Mouse (Mus musculus) myocyte (in vitro differentiated cells): ENCODE results near the gene Ube4b.

Source experiments
- CEBPB ChIP-seq: IDR thresholded peaks from 2 replicates; pipeline ENCODE4 v1.6.1; 2011; ENCODE audit warnings: mild to moderate bottlenecking, moderate library complexity; ENCODE audit not compliant: poor library complexity, insufficient read depth, severe bottlenecking
- E2F4 ChIP-seq: IDR thresholded peaks from one replicate; pipeline ENCODE4 v1.6.1; 2011; ENCODE audit warnings: mild to moderate bottlenecking, control low read depth, moderate library complexity; ENCODE audit not compliant: insufficient read depth
- MAX ChIP-seq: IDR thresholded peaks from one replicate; pipeline ENCODE4 v1.6.1; 2011; ENCODE audit warnings: low read depth, mild to moderate bottlenecking, control low read depth
- MYOD1 ChIP-seq, 3 experiments: IDR thresholded peaks; one replicate each; pipeline ENCODE4 v1.6.1; 2011; ENCODE audit warnings: control low read depth in 2 of 3, low read depth in 2 of 3, mild to moderate bottlenecking in 2 of 3, moderate library complexity in 1 of 3; ENCODE audit not compliant: insufficient read length in 2 of 3, control insufficient read depth in 1 of 3
- MYOG ChIP-seq, 3 experiments: IDR thresholded peaks; one replicate each; pipeline ENCODE4 v1.6.1; 2011; ENCODE audit warnings: control low read depth in 2 of 3, low read depth in 2 of 3, mild to moderate bottlenecking in 2 of 3; ENCODE audit not compliant: insufficient read length in 2 of 3, control insufficient read depth in 1 of 3, insufficient read depth in 1 of 3
- POLR2A ChIP-seq: IDR thresholded peaks from one replicate; pipeline ENCODE4 v1.6.1; 2011; ENCODE audit warnings: low read depth, mild to moderate bottlenecking, control low read depth, moderate library complexity; ENCODE audit not compliant: insufficient read length
- POLR2AphosphoS2 ChIP-seq: IDR thresholded peaks from one replicate; pipeline ENCODE4 v1.6.1; 2011; ENCODE audit warnings: low read depth, control low read depth; ENCODE audit not compliant: insufficient read length
- REST ChIP-seq: IDR thresholded peaks from one replicate; pipeline ENCODE4 v1.6.1; 2011; ENCODE audit warnings: mild to moderate bottlenecking, control low read depth, moderate library complexity; ENCODE audit not compliant: insufficient read depth, insufficient read length
- SRF ChIP-seq: IDR thresholded peaks from one replicate; pipeline ENCODE4 v1.6.1; 2011; ENCODE audit warnings: low read depth; ENCODE audit not compliant: control insufficient read depth, insufficient read length
- TCF12 ChIP-seq: IDR thresholded peaks from one replicate; pipeline ENCODE4 v1.6.1; 2011; ENCODE audit warnings: mild to moderate bottlenecking, control low read depth; ENCODE audit not compliant: poor library complexity, insufficient read depth, severe bottlenecking
- TCF3 ChIP-seq: IDR thresholded peaks from one replicate; pipeline ENCODE4 v1.6.1; 2011; ENCODE audit warnings: low read depth, control low read depth; ENCODE audit not compliant: insufficient read length
- USF1 ChIP-seq: IDR thresholded peaks from one replicate; pipeline ENCODE4 v1.6.1; 2011; ENCODE audit warnings: low read depth, mild to moderate bottlenecking, control low read depth, moderate library complexity

DNA sequence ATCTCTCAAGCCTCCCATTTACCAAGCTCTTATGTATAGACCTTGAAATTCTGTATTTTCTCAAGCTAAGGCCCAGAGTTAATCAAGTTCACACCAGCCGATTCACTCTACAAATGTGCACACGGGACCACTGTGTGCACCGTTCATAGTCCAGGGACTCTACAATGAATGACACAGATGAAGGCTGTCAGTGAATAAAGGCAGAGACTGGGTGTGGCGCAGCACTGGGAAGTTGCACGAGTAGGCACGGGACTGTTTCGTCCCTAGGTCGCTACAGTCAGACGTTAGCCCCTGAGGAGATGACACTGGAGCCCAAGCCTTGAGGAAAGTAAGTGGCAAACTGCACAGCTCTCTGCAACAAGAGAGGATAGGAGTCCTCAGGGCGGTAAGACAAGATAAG, 50.5 kb downstream of the Ube4b start:
- TF ChIP-seq USF1 (no peak), MAX (no peak), MYOD1 (IDR thresholded peaks at IDR 0.05; ENCODE audit: control insufficient read depth in 1 of 3, insufficient read length in 2 of 3, low read depth in 2 of 3) (no peak), POLR2A (no peak), MYOG (IDR thresholded peaks at IDR 0.05; ENCODE audit: control insufficient read depth in 1 of 3, insufficient read depth in 1 of 3, insufficient read length in 2 of 3, low read depth in 2 of 3) (no peak), TCF12 (no peak), E2F4 (no peak), SRF (no peak), POLR2AphosphoS2 (no peak), REST (no peak), CEBPB (no peak), TCF3 (no peak)
